Mouse (Mus musculus) CH12.LX (cell line): ENCODE measurements around the gene Ube2i.

Experiments used
- CTCF ChIP-seq, 2 experiments: IDR thresholded peaks in 1 of 2; conservative IDR thresholded peaks in 1 of 2; 2 replicates each; pipeline ENCODE4 v1.5.1; 2011 to 2012; ENCODE audit warnings: low read depth in 2 of 2, low read length in 2 of 2, improper control_type of control experiment in 1 of 2, inconsistent platforms in 1 of 2, mild to moderate bottlenecking in 1 of 2, moderate library complexity in 1 of 2
- ELF1 ChIP-seq: IDR thresholded peaks from 2 replicates; pipeline ENCODE4 v1.6.1; 2014; ENCODE audit warnings: low read depth, mild to moderate bottlenecking, inconsistent platforms, low read length, improper control_type of control experiment
- POLR2A ChIP-seq: IDR thresholded peaks from 2 replicates; pipeline ENCODE4 v1.6.1; 2011; ENCODE audit warnings: low read depth, mild to moderate bottlenecking, improper control_type of control experiment, low read length
- USF1 ChIP-seq: IDR thresholded peaks from 2 replicates; pipeline ENCODE4 v1.6.1; 2014; ENCODE audit warnings: low read depth, mild to moderate bottlenecking, inconsistent platforms, low read length, improper control_type of control experiment
- USF2 ChIP-seq: conservative IDR thresholded peaks from 2 replicates; pipeline ENCODE4 v1.6.1; 2011; ENCODE audit warnings: low read depth, low read length, improper control_type of control experiment

- TF ChIP-seq CTCF (conservative IDR thresholded peaks at IDR 0.05 in 1 of 2, IDR thresholded peaks at IDR 0.05 in 1 of 2; ENCODE audit: low read depth in 2 of 2, low read length in 2 of 2) = no peak
- no peak for TF ChIP-seq POLR2A
- TF ChIP-seq USF1 = no peak
- TF ChIP-seq ELF1 = no peak
- TF ChIP-seq USF2 = no peak
These were observed 46.4 kb upstream of the Ube2i start for GRCm38 (mm10) chr17:25320819-25321218.
